Mouse (Mus musculus) midbrain, embryonic 10.5 days (tissue): ENCODE measurements around the gene Olfr1045. TPM values are rescaled to one million over a fixed set of nuclear protein-coding genes. Genes with fewer than 3 reads are reported as not detected.

Experiments used
- polyA plus RNA-seq: library from polyadenylated mRNA; unstranded; fragments of >200 nt; fragmentation: Nextera tagmentation; extraction: Ambion mirVana; gene quantifications from 2 replicates; pipeline ENCODE4 v1.2.1, GENCODE M21; 2016

The Olfr1045 gene
- polyA plus RNA-seq, 1 experiment from 2014 or later: not detected

Other genes with a start within 250 kb of the Olfr1045 start
- gene Olfr1029, start 229.1 kb downstream of the Olfr1045 start, polyA plus RNA-seq: not detected in 2 replicates
- gene Olfr1030, start 223.7 kb downstream of the Olfr1045 start, polyA plus RNA-seq: not detected in 2 replicates
- gene Olfr1031, start 212.7 kb downstream of the Olfr1045 start, polyA plus RNA-seq: not detected in 2 replicates
- not detected in 2 replicates for gene Olfr1032, start 197.5 kb downstream of the Olfr1045 start, polyA plus RNA-seq
- gene Olfr1033, start 182.4 kb downstream of the Olfr1045 start, polyA plus RNA-seq: not detected in 2 replicates
- not detected in 2 replicates for gene Olfr1034, start 157.1 kb downstream of the Olfr1045 start, polyA plus RNA-seq
- gene Olfr1036, start 129.0 kb downstream of the Olfr1045 start, polyA plus RNA-seq: not detected in 2 replicates
- gene Olfr1037, start 115.6 kb downstream of the Olfr1045 start, polyA plus RNA-seq: not detected in 2 replicates
- not detected in 2 replicates for gene Olfr1039, start 67.1 kb downstream of the Olfr1045 start, polyA plus RNA-seq
- gene Olfr1040, start 56.3 kb downstream of the Olfr1045 start, polyA plus RNA-seq: not detected in 2 replicates
- not detected in 2 replicates for gene Olfr1042, start 41.2 kb downstream of the Olfr1045 start, polyA plus RNA-seq
- gene Olfr1043, start 35.5 kb downstream of the Olfr1045 start, polyA plus RNA-seq: not detected in 2 replicates
- gene Olfr1044, start 25.2 kb downstream of the Olfr1045 start, polyA plus RNA-seq: not detected in 2 replicates
- gene Olfr52, start 17.3 kb downstream of the Olfr1045 start, polyA plus RNA-seq: not detected in 2 replicates
- gene Olfr1046, start 16.3 kb upstream of the Olfr1045 start, polyA plus RNA-seq: not detected in 2 replicates
- not detected in 2 replicates for gene Olfr1047, start 28.4 kb upstream of the Olfr1045 start, polyA plus RNA-seq
- gene Olfr1048, start 37.3 kb upstream of the Olfr1045 start, polyA plus RNA-seq: not detected in 2 replicates
- not detected in 2 replicates for gene Olfr1049, start 55.3 kb upstream of the Olfr1045 start, polyA plus RNA-seq
- gene Olfr1051, start 76.1 kb upstream of the Olfr1045 start, polyA plus RNA-seq: not detected in 2 replicates
- gene Olfr1052, start 89.4 kb upstream of the Olfr1045 start, polyA plus RNA-seq: not detected in 2 replicates
- not detected in 2 replicates for gene Olfr1053, start 112.3 kb upstream of the Olfr1045 start, polyA plus RNA-seq
- not detected in 2 replicates for gene Olfr1054, start 132.4 kb upstream of the Olfr1045 start, polyA plus RNA-seq
- gene Olfr1055, start 147.3 kb upstream of the Olfr1045 start, polyA plus RNA-seq: not detected in 2 replicates
- not detected in 2 replicates for gene Olfr1056, start 159.5 kb upstream of the Olfr1045 start, polyA plus RNA-seq
- not detected in 2 replicates for gene Olfr1057, start 175.4 kb upstream of the Olfr1045 start, polyA plus RNA-seq
- not detected in 2 replicates for gene Olfr1058, start 185.6 kb upstream of the Olfr1045 start, polyA plus RNA-seq
- not detected in 2 replicates for gene Olfr1061, start 211.0 kb upstream of the Olfr1045 start, polyA plus RNA-seq
- gene Olfr1062, start 223.7 kb upstream of the Olfr1045 start, polyA plus RNA-seq: not detected in 2 replicates
- not detected in 2 replicates for gene Olfr1065, start 247.6 kb upstream of the Olfr1045 start, polyA plus RNA-seq